Mouse (Mus musculus) adrenal gland, adult 18-20 months (tissue): Measurements from ENCODE around the gene Rpl23. TPM values are rescaled to one million over a fixed set of nuclear protein-coding genes. Genes with fewer than 3 reads are reported as not detected.

Source experiments
- DNase-seq, 2 experiments: peaks; one replicate each; pipeline ENCODE4 v3.0.0; 2021 to 2022; ENCODE audit warnings: low spot score in 2 of 2
- long read RNA-seq, 2 experiments: library from polyadenylated mRNA; stranded (forward); transcript quantifications; one replicate each; pipeline ENCODE4 v2.0.0; 2021
- total RNA-seq, 2 experiments: library from RNA; stranded (reverse); gene quantifications; 1 replicate in 1 of 2; 2 replicates in 1 of 2; pipeline ENCODE4 v1.2.3; 2021

The Rpl23 gene
- total RNA-seq = 100 to 1,000 TPM; 830 to 834 TPM
- long read RNA-seq, experiment 1, transcript Rpl23-201 (5 exons, 1,059 nt) = major isoform, 38 of 47 reads
- long read RNA-seq, experiment 1, partial matches to known transcripts = 4 of 47 reads
- long read RNA-seq, experiment 1, other reads (novel, unspliced or antisense) = 3 of 47 reads
- long read RNA-seq, experiment 2, transcript Rpl23-201 (5 exons, 1,059 nt) = major isoform, 180 of 218 reads
- long read RNA-seq, experiment 2, transcript Rpl23-203 (2 exons, 480 nt) = minor isoform, 9 of 218 reads
- long read RNA-seq, experiment 2, partial matches to known transcripts = 28 of 218 reads
- long read RNA-seq, experiment 2, other reads (novel, unspliced or antisense) = 1 of 218 reads

GRCm38 (mm10) chr11:97781832-97782563 lies at the start of gene Rpl23:
Gene Rpl23 (minus strand): TSS chr11:97782437.
- peak; percentile 99 to 100 for DNase-seq

GRCm38 (mm10) chr11:97832001-97832400 lies 49.8 kb upstream of the Rpl23 start:
- DNase-seq = no peak

- no peak for DNase-seq
These were observed 48.3 kb upstream of the Rpl23 start for GRCm38 (mm10) chr11:97830501-97830900.

- no peak for DNase-seq
These were observed 47.8 kb upstream of the Rpl23 start for GRCm38 (mm10) chr11:97829913-97830476.

- peak in 1 of 2 experiments; percentile 17 for DNase-seq
These were observed 47.1 kb upstream of the Rpl23 start for GRCm38 (mm10) chr11:97829365-97829764.

GRCm38 (mm10) chr11:97827654-97828053 lies 45.4 kb upstream of the Rpl23 start:
- no peak for DNase-seq

GRCm38 (mm10) chr11:97826414-97826813 lies 44.2 kb upstream of the Rpl23 start:
- no peak for DNase-seq

- no peak for DNase-seq
These were observed 43.7 kb upstream of the Rpl23 start for GRCm38 (mm10) chr11:97825971-97826370.

GRCm38 (mm10) chr11:97825295-97825694 lies 43.1 kb upstream of the Rpl23 start:
- DNase-seq = no peak

- DNase-seq = no peak
These were observed 42.7 kb upstream of the Rpl23 start for GRCm38 (mm10) chr11:97824895-97825294.

- no peak for DNase-seq
These were observed 41.9 kb upstream of the Rpl23 start for GRCm38 (mm10) chr11:97824168-97824567.

GRCm38 (mm10) chr11:97822840-97823603 lies 40.8 kb upstream of the Rpl23 start:
- no peak for DNase-seq

GRCm38 (mm10) chr11:97821401-97822064 lies 39.3 kb upstream of the Rpl23 start:
- DNase-seq = no peak

- DNase-seq = peak; percentile 69 to 72
These were observed 38.6 kb upstream of the Rpl23 start for GRCm38 (mm10) chr11:97820840-97821239.

GRCm38 (mm10) chr11:97819923-97820322 lies 37.7 kb upstream of the Rpl23 start:
- no peak for DNase-seq

- no peak for DNase-seq
These were observed 36.9 kb upstream of the Rpl23 start for GRCm38 (mm10) chr11:97819102-97819501.

- no peak for DNase-seq
These were observed 36.3 kb upstream of the Rpl23 start for GRCm38 (mm10) chr11:97818571-97818970.

GRCm38 (mm10) chr11:97818003-97818402 lies 35.8 kb upstream of the Rpl23 start:
- DNase-seq = no peak

GRCm38 (mm10) chr11:97817379-97817778 lies 35.1 kb upstream of the Rpl23 start:
- no peak for DNase-seq

GRCm38 (mm10) chr11:97816916-97817315 lies 34.7 kb upstream of the Rpl23 start:
- no peak for DNase-seq

GRCm38 (mm10) chr11:97816176-97816575 lies 33.9 kb upstream of the Rpl23 start:
- no peak for DNase-seq
